Mouse (Mus musculus) layer of hippocampus, postnatal 10 days (tissue): ENCODE results near the gene Oas1e. TPM values are rescaled to one million over a fixed set of nuclear protein-coding genes. Genes with fewer than 3 reads are reported as not detected.
A peak's percentile ranks its signal among the peaks of the same experiment; 100 is the strongest.
"Not testable (repeated sequence)": the region's sequence is repeated elsewhere in the genome, so short reads cannot be mapped to it uniquely, and the experiment has no call there.

ENCODE experiments used
- DNase-seq, 2 experiments: peaks; one replicate each; pipeline ENCODE4 v3.0.0; 2021; ENCODE audit warnings: low spot score in 2 of 2
- long read RNA-seq: library from polyadenylated mRNA; stranded (forward); transcript quantifications from one replicate; pipeline ENCODE4 v2.0.0, GENCODE M21; 2023
- total RNA-seq, 2 experiments: library from RNA; stranded (reverse); gene quantifications; 2 replicates each; pipeline ENCODE4 v1.2.3; 2021

Oas1e gene
- not detected for total RNA-seq
- long read RNA-seq, result 0 reads

GRCm38 (mm10) chr5:120795480-120796034 is at the start of gene Oas1e:
TSS of gene Oas1e (minus strand) at chr5:120795530.
- not testable (repeated sequence) for DNase-seq

- peak in 1 of 2 experiments; percentile 33 for DNase-seq
Measured at GRCm38 (mm10) chr5:120844713-120845112, 49.4 kb upstream of the Oas1e start.

GRCm38 (mm10) chr5:120836731-120837585 is 41.6 kb upstream of the Oas1e start:
- peak; percentile 62 to 66 for DNase-seq

GRCm38 (mm10) chr5:120833335-120834280 is 38.3 kb upstream of the Oas1e start:
- DNase-seq, result no peak

DNA sequence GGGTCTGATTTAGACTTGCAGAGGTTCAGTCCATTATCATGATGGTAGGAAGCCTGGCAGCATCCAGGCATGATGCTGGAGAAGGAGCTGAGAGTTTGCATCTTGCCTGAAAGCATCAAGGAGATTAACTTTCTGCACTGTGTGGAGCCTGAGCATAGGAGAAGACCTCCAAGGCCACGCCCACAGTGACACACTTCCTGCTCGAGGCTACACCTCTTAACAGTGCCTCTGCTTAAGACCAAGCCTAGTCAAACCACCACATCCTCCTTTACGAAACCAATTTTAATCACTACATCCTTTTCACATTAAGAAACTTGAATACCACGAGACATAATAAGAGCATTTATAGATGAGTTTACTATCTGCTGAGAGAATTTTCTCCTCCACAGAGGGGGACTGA is 35.7 kb upstream of the Oas1e start:
- DNase-seq, result no peak

DNA sequence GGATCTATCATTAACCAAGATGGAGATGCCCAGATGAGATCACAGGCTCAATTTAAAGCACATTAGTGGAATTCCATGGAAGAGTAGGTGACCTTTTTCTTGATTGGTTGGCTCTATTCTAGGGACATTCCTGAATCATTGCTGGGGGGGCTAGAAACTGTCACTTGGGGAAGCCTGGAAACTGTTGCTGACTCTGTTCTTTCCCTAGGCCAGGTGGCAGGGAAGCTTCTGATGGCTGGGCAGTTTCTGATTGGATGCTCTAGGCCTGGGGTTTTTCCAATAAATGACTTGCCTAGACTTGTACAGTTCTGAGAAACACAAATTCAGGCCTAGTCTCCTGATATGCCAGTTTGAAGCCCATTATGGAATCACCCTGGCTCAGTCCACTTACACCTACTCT is 23.7 kb upstream of the Oas1e start:
- DNase-seq, result no peak

DNA sequence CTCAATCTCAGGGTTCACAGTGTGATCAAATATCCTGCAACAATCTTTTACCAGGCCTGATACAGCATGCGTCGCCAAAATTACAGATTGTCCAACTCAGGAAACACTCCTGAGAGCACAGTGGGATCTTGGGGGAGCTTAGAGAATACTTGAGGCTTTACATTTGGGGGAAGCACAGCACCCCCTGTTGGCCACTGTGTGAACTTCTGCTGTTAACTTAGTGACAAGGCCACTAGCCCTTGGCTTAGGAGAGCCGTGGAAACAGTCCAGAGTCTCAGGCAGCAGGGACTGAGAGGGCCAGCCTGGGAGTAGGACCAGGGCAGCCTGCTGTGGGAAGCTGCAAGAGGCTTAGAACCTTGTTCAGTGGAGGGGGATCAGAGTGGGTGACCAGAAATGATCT is 20.6 kb upstream of the Oas1e start:
- DNase-seq, result peak in 1 of 2 experiments; percentile 19

GRCm38 (mm10) chr5:120813023-120813422 is 17.7 kb upstream of the Oas1e start:
- DNase-seq, result no peak

- peak; percentile 53 to 70 for DNase-seq
Measured at GRCm38 (mm10) chr5:120811951-120812819, 16.9 kb upstream of the Oas1e start, which contains the start of gene Oas1c. TSS of gene Oas1c (minus strand) at chr5:120812514.

- no peak for DNase-seq
Measured at GRCm38 (mm10) chr5:120809171-120809570, 13.8 kb upstream of the Oas1e start.

DNA sequence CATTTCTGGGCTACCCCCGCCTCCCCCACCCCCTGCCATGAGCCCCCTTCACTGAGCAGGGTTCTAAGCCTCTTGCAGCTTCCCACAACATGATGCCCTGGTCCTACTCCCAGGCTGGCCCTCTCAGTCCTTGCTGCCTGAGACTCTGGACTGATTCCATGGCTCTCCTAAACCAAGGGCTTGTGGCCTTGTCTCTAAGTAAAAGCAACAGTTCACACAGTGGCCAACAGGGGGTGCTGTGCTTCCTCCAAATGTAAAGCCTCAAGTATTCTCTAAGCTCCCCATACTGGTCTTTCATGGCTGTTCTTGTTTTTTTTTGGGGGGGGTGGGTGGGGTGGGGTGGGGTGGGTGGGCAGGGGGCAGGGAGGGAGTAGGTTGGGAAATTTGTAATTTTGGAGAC is 11.1 kb upstream of the Oas1e start:
- peak; percentile 34 to 54 for DNase-seq

- no peak for DNase-seq
Measured at GRCm38 (mm10) chr5:120803596-120803995, 8.3 kb upstream of the Oas1e start.

GRCm38 (mm10) chr5:120798943-120799342 is 3.6 kb upstream of the Oas1e start:
- DNase-seq, result not testable (repeated sequence)

DNA sequence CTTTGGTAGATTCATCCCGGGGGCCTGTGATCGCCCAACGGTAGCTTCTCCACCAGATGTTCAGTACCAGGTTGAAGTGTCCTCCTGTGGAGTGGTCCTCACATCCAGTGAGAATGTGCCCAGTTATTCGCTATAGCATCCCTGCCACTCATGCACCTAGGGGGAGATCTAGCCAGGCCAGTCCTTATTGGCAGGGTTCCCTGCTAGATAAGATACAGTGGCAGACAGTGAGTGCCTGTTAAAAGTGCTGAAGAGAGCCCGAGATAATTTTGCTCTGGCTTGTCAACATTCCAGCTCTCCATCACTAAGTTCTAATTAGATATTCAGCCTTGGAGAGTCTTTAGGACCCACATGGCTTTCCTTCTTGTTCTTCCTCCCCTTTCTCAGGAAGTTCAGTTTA is 2.8 kb upstream of the Oas1e start:
- not testable (repeated sequence) for DNase-seq

- peak; percentile 63 to 64 for DNase-seq
Measured at GRCm38 (mm10) chr5:120793043-120793442, 2.3 kb downstream of the Oas1e start.

DNA sequence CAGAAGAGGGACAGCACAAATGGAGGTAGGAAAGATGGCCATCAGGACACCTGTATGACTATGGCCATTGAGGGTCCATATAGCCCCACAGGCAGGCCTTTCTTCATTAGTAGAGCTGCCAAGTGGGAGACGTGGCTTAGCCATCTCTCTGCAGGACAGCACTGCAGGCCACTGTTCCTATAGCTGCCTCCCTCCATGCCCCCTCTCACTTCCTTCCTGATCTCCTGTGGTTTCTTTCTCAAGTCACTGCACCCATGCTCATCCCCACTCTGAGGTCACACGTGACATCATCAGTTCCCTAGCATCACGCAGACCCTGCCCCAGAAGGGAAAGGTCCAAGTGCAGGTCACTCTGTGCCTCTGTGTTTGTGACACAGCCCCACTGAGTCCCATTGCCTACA is 8.3 kb downstream of the Oas1e start:
- no peak for DNase-seq

- DNase-seq, result no peak
Measured at GRCm38 (mm10) chr5:120782446-120782845, 12.9 kb downstream of the Oas1e start.

DNA sequence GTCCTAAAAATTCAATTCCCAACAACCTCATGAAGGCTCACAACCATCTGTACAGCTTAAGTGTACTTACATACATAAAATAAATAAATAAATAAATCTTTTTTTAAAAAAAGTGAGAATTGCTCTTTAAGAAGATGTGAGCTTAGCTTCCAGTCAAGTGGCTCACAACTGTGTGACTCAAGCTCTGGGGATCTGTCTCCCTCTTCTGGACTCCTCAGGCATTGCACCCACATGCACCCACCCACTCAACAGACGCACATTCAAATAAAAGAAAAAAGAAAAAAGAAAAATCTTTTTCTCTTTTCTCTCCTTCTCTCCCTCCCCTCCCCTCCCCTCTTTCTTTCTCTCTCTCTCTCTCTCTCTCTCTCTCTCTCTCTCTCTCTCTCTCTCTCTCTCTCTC is 13.7 kb downstream of the Oas1e start:
- DNase-seq, result peak in 1 of 2 experiments; percentile 28

GRCm38 (mm10) chr5:120779922-120780321 is 15.4 kb downstream of the Oas1e start:
- no peak for DNase-seq

DNA sequence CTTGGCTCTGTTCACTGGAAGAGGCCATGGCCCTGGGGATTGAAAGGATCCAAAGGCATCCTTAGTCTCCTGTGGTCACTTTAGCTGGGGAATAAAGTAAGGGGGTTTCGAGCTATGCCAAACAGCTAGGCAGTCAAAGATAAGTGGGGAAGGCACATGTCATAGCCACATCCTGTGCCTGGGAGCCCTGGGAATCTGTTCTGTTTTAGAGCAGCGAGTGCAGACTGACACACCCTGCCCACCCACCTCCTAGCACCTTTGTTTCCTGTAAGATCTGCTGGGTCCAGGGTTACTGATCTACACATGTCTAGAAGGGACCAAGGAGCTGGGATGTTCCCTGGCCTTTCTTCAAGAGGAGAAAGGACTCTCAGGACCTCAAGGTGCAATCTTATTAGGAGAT is 16.4 kb downstream of the Oas1e start:
- DNase-seq, result no peak
